Mouse (Mus musculus) left cerebral cortex, postnatal 4 days (tissue): ENCODE results near the gene Paf1. TPM values are rescaled to one million over a fixed set of nuclear protein-coding genes. Genes with fewer than 3 reads are reported as not detected.

ENCODE experiments used
- DNase-seq: peaks from one replicate; pipeline ENCODE4 v3.0.0-alpha.2; 2022
- intact Hi-C: fragments of 180-260 bp; cut with DNase I; formaldehyde crosslinking; loops from one replicate; pipeline ENCODE4 v1.15.1; 2025
- total RNA-seq, 2 experiments: library from RNA; stranded (reverse); gene quantifications; 2 replicates each; pipeline ENCODE4 v1.2.3; 2021

The Paf1 gene
- total RNA-seq, 2 experiments from 2014 or later, result 77.7 to 86.8 TPM

- no peak for DNase-seq
- intact Hi-C loops, result no loop called here
Measured at GRCm38 (mm10) chr7:28370051-28370450, 22.7 kb upstream of the Paf1 start.

- intact Hi-C loops, result no loop called here
- no peak for DNase-seq
Measured at GRCm38 (mm10) chr7:28370977-28371513, 21.7 kb upstream of the Paf1 start.

GRCm38 (mm10) chr7:28371514-28371989 is 21.2 kb upstream of the Paf1 start:
- intact Hi-C loops, result no loop called here
- DNase-seq, result peak; percentile 62

GRCm38 (mm10) chr7:28372251-28373108 is 20.3 kb upstream of the Paf1 start, which contains the start of gene Plekhg2:
Gene Plekhg2, minus strand, starts transcription at chr7:28372599.
- intact Hi-C loops, result no loop called here
- peak; percentile 94 for DNase-seq

GRCm38 (mm10) chr7:28373131-28373581 is 19.6 kb upstream of the Paf1 start:
- intact Hi-C loops, result no loop called here

GRCm38 (mm10) chr7:28373891-28374495 is 18.8 kb upstream of the Paf1 start:
- intact Hi-C loops, result no loop called here
- DNase-seq, result no peak

More at GRCm38 (mm10) chr7:28373131-28373581, 19.6 kb upstream of the Paf1 start:
- peak; percentile 74 for DNase-seq

- intact Hi-C loops, result no loop called here
- no peak for DNase-seq
Measured at GRCm38 (mm10) chr7:28374647-28375046, 18.1 kb upstream of the Paf1 start.

GRCm38 (mm10) chr7:28375176-28375921 is 17.4 kb upstream of the Paf1 start:
- intact Hi-C loops, result no loop called here
- DNase-seq, result peak; percentile 82

- intact Hi-C loops, result no loop called here
- peak; percentile 27 for DNase-seq
Measured at GRCm38 (mm10) chr7:28376011-28376771, 16.6 kb upstream of the Paf1 start.

GRCm38 (mm10) chr7:28377190-28378065 is 15.3 kb upstream of the Paf1 start:
- peak; percentile 21 for DNase-seq
- intact Hi-C loops, result no loop called here

- intact Hi-C loops, result no loop called here
- peak; percentile 19 for DNase-seq
Measured at GRCm38 (mm10) chr7:28378066-28378690, 14.6 kb upstream of the Paf1 start.

- DNase-seq, result peak; percentile 78
- intact Hi-C loops, result no loop called here
Measured at GRCm38 (mm10) chr7:28378769-28379651, 13.7 kb upstream of the Paf1 start.

- no peak for DNase-seq
- intact Hi-C loops, result no loop called here
Measured at GRCm38 (mm10) chr7:28380237-28381016, 12.3 kb upstream of the Paf1 start, which contains the start of gene Zfp36. Gene Zfp36, minus strand, starts transcription at chr7:28380253.

- DNase-seq, result peak; percentile 23
Measured at GRCm38 (mm10) chr7:28381017-28381790, 11.5 kb upstream of the Paf1 start.

GRCm38 (mm10) chr7:28381938-28382337 is 10.8 kb upstream of the Paf1 start:
- intact Hi-C loops, result no loop called here
- peak; percentile 48 for DNase-seq

More at GRCm38 (mm10) chr7:28381017-28381790, 11.5 kb upstream of the Paf1 start:
- intact Hi-C loops, result no loop called here
